Mouse (Mus musculus) cerebral cortex, adult 2 months (tissue): ENCODE results near the gene Stx1a.

Experiments used
- WGBS: fragments of 180-500 bp; shearing (Covaris S2); methylation state at CpG from one replicate; pipeline ENCODE4 v1.1.7; 2018; 5-methylcytosine and 5-hydroxymethylcytosine counted together

Gene Stx1a

GRCm38 (mm10) chr5:135008671-135009589 is 14.4 kb upstream of the Stx1a start, which contains the start of gene Abhd11:
Gene Abhd11, plus strand, starts transcription at chr5:135009152.
- under 1% methylated on average over 52 of the region's 52 CpGs for WGBS

GRCm38 (mm10) chr5:135009590-135010319 is 13.5 kb upstream of the Stx1a start:
- 0% methylated on average over 37 of the region's 37 CpGs for WGBS

GRCm38 (mm10) chr5:135010320-135010709 is 13.0 kb upstream of the Stx1a start:
- 53% methylated on average over 7 of the region's 7 CpGs for WGBS

GRCm38 (mm10) chr5:135010841-135011743 is 12.2 kb upstream of the Stx1a start:
- 81% methylated on average over 25 of the region's 25 CpGs for WGBS

- 42% methylated on average over 26 of the region's 26 CpGs for WGBS
Measured at GRCm38 (mm10) chr5:135011809-135012613, 11.3 kb upstream of the Stx1a start.

GRCm38 (mm10) chr5:135012671-135013441 is 10.4 kb upstream of the Stx1a start:
- WGBS, result 10% methylated on average over 16 of the region's 16 CpGs

GRCm38 (mm10) chr5:135015497-135015896 is 7.8 kb upstream of the Stx1a start:
- 12% methylated on average over 7 of the region's 7 CpGs for WGBS

GRCm38 (mm10) chr5:135016224-135016759 is 7.0 kb upstream of the Stx1a start:
- WGBS, result 58% methylated on average over 4 of the region's 4 CpGs

- 31% methylated on average over 6 of the region's 6 CpGs for WGBS
Measured at GRCm38 (mm10) chr5:135021814-135022213, 1.5 kb upstream of the Stx1a start.

GRCm38 (mm10) chr5:135024665-135025224 is 1.5 kb downstream of the Stx1a start:
- WGBS, result 45% methylated on average over 11 of the region's 11 CpGs

GRCm38 (mm10) chr5:135025899-135026298 is 2.6 kb downstream of the Stx1a start:
- WGBS, result 9% methylated on average over 7 of the region's 7 CpGs

- WGBS, result 29% methylated on average over 18 of the region's 18 CpGs
Measured at GRCm38 (mm10) chr5:135029007-135029854, 5.9 kb downstream of the Stx1a start.

- WGBS, result 77% methylated on average over 5 of the region's 5 CpGs
Measured at GRCm38 (mm10) chr5:135032581-135032980, 9.3 kb downstream of the Stx1a start.

GRCm38 (mm10) chr5:135034593-135034992 is 11.3 kb downstream of the Stx1a start:
- 93% methylated on average over 2 of the region's 2 CpGs for WGBS

- WGBS, result 36% methylated on average over 18 of the region's 18 CpGs
Measured at GRCm38 (mm10) chr5:135035608-135036359, 12.5 kb downstream of the Stx1a start.

GRCm38 (mm10) chr5:135037946-135038345 is 14.7 kb downstream of the Stx1a start:
- WGBS, result 36% methylated on average over 3 of the region's 3 CpGs

GRCm38 (mm10) chr5:135039541-135039940 is 16.3 kb downstream of the Stx1a start:
- 49% methylated on average over 9 of the region's 9 CpGs for WGBS

- WGBS, result 21% methylated on average over 6 of the region's 6 CpGs
Measured at GRCm38 (mm10) chr5:135040059-135040458, 16.8 kb downstream of the Stx1a start.
